Mouse (Mus musculus): ENCODE data around the gene Gm8127. TPM values are rescaled to one million over a fixed set of nuclear protein-coding genes. Genes with fewer than 3 reads are reported as not detected.
"Not testable (repeated sequence)": the region's sequence is repeated elsewhere in the genome, so short reads cannot be mapped to it uniquely, and the experiment has no call there.

The Gm8127 gene
- polyA plus RNA-seq, 1 experiment from 2014 or later: not detected

DNA sequence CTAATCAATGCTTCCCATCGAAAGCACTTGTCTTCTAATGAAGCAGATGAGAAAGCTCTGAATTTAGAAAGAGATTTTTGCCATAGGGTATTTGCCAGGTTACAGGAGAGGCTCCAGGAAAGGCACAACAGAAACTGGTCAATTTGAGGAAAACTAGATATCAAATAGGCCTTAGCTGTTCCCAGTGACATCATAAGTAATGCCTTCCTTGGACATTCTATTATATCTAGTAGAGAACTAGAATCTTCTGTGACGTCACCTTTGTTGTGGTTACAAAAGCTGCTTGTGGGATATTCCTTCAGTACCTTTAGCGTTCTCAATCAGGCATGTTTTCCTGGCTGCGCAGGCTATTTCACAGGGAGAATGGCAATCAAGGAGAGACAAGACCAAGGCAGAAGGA lies 35.3 kb downstream of the Gm8127 start, which contains the start of gene Gm8126:
TSS of gene Gm8126 (plus strand) at position 301 of the 400 bp plus-strand sequence.
- H3K9me3 ChIP-seq; H3K27me3 ChIP-seq (ENCODE audit: insufficient read depth, poor library complexity, severe bottlenecking); H3K27ac ChIP-seq; DNase-seq (ENCODE audit: low spot score); H3K4me3 ChIP-seq; H3K4me1 ChIP-seq; H3K36me3 ChIP-seq: not testable (repeated sequence)
- 92% methylated on average over 3 of the region's 4 CpGs for WGBS

DNA sequence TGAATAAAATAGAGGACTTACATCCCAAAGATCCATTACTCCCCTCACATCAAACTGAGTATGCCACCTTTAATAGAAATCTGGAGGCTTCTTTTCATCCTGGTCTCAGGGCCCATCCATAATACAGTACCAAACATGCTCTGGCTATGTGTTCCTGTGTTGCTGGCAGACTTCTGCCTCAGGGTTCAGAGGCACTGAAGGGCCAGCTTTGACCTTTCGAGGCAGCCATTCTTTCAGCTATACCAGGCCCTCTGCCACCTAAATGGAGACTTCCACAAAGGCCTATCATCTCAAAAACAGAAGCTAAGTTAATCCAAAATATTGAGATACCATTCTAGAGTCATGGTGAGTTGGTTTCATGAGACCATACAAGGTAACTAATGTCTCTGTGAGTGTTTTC lies 37.1 kb downstream of the Gm8127 start:
- WGBS: 71% methylated on average over 1 of the region's 1 CpGs
- not testable (repeated sequence) for H3K27me3 ChIP-seq (ENCODE audit: insufficient read depth, poor library complexity, severe bottlenecking); H3K27ac ChIP-seq; H3K9me3 ChIP-seq; H3K36me3 ChIP-seq; DNase-seq (ENCODE audit: low spot score); H3K4me3 ChIP-seq; H3K4me1 ChIP-seq

DNA sequence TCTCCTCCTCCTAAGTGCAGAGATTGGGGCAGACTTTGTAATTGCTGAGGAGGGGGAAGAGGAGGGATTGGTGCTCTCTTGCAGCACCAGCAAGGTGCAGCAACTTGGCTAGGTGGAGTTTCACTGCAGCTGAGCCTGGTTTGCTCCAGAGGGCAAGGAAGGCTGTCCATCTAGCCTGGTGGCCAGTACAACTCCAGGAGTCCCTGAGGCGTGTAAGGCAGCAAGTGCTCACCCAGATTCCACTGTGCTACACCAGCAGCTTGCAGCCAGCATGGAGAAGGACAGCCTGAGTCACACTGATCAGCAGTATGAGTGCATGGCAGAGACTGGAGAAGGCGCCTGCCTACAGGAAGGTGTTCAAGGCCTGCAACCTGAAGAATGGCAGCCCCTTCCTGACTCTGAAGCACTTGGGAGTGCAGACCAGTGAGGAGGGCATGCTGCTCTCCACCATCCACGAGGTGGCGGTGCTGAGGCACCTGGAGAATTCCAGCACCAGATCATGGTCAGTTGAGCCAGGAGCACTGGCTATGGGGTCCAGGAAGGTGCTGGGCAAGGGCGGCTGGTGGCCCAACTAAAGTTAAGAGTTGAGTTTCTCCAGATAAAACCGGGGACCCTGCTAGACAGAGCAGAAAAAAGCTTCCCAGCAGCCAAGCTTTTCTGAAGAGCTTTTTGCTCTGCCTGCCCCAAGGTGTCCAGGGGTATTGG lies 42.9 kb downstream of the Gm8127 start:
- 27% methylated on average over 5 of the region's 6 CpGs for WGBS
- H3K27ac ChIP-seq; H3K36me3 ChIP-seq; H3K4me1 ChIP-seq; H3K4me3 ChIP-seq; H3K27me3 ChIP-seq (ENCODE audit: insufficient read depth, poor library complexity, severe bottlenecking); H3K9me3 ChIP-seq: not testable (repeated sequence)
- DNase-seq (ENCODE audit: low spot score): peak; percentile 36

DNA sequence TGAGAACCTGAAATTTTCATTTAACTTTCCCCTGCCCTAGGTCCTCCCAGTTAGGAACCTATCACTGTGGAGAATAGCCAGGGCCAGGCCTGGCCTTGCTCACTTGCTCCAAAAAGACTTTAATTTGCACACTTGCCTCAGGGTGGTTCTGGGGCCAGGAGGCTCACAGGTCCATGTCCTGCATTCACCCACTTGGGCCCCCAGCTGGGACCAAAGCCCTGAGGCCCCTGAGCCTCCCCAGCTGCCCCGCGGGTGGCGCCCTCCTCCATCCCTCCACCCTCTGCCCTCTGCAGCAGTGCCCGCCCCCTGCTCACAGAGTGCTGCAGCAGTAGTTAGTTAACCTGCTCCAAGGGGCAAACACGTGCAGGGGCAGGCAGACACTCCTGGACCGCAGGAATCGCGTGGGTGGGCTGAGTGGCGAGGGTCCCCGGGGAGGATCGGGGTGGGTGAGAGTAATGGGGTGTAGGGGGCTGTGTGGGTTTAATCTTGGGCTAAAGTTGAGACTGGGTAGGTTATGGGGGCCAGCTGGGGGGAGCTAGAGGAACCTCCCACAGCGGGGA lies 43.9 kb downstream of the Gm8127 start:
- H3K27ac ChIP-seq; H3K36me3 ChIP-seq; H3K4me3 ChIP-seq; H3K4me1 ChIP-seq; DNase-seq (ENCODE audit: low spot score); H3K9me3 ChIP-seq; H3K27me3 ChIP-seq (ENCODE audit: insufficient read depth, poor library complexity, severe bottlenecking): not testable (repeated sequence)
- 20% methylated on average over 11 of the region's 12 CpGs for WGBS

Other genes starting within 250 kb of the Gm8127 start
- gene Gm8094, start 217.2 kb downstream of the Gm8127 start, polyA plus RNA-seq (2016; fragmentation: Nextera tagmentation; extraction: Ambion mirVana): not detected in 2 replicates
- gene Gm8104, start 193.2 kb downstream of the Gm8127 start, polyA plus RNA-seq (2016; fragmentation: Nextera tagmentation; extraction: Ambion mirVana): 0.10 TPM in 1 of 2 replicates, not detected in the other
- gene Gm7233, start 114.0 kb downstream of the Gm8127 start, polyA plus RNA-seq (2016; fragmentation: Nextera tagmentation; extraction: Ambion mirVana): not detected in 2 replicates
- not detected in 2 replicates for gene Gm8122, start 58.5 kb downstream of the Gm8127 start, polyA plus RNA-seq (2016; fragmentation: Nextera tagmentation; extraction: Ambion mirVana)
- gene Gm8126, start 35.2 kb downstream of the Gm8127 start, polyA plus RNA-seq (2016; fragmentation: Nextera tagmentation; extraction: Ambion mirVana): not detected in 2 replicates
- not detected in 2 replicates for gene Gm9732, start 18.8 kb downstream of the Gm8127 start, polyA plus RNA-seq (2016; fragmentation: Nextera tagmentation; extraction: Ambion mirVana)
- gene 1700001F09Rik, start 54.0 kb upstream of the Gm8127 start, polyA plus RNA-seq (2016; fragmentation: Nextera tagmentation; extraction: Ambion mirVana): not detected in 2 replicates
- gene Gm8138, start 122.5 kb upstream of the Gm8127 start, polyA plus RNA-seq (2016; fragmentation: Nextera tagmentation; extraction: Ambion mirVana): not detected in 2 replicates
- not detected in 2 replicates for gene Gm5799, start 249.7 kb upstream of the Gm8127 start, polyA plus RNA-seq (2016; fragmentation: Nextera tagmentation; extraction: Ambion mirVana)

Measured in heart, embryonic 10.5 days (tissue).